Mouse (Mus musculus) C2C12 (cell line): ENCODE results near the gene Olfr65.

Experiments used
- CTCF ChIP-seq: IDR thresholded peaks from one replicate; pipeline ENCODE4 v1.5.1; 2011; ENCODE audit not compliant: control insufficient read depth, insufficient read depth, insufficient read length
- FOSL1 ChIP-seq: IDR thresholded peaks from one replicate; pipeline ENCODE4 v1.8.0; 2011; ENCODE audit warnings: mild to moderate bottlenecking, low read length; ENCODE audit not compliant: poor library complexity, insufficient read depth, severe bottlenecking
- MYOD1 ChIP-seq: IDR thresholded peaks from one replicate; pipeline ENCODE4 v1.6.1; 2011; ENCODE audit warnings: low read depth; ENCODE audit not compliant: control insufficient read depth, insufficient read length

DNA sequence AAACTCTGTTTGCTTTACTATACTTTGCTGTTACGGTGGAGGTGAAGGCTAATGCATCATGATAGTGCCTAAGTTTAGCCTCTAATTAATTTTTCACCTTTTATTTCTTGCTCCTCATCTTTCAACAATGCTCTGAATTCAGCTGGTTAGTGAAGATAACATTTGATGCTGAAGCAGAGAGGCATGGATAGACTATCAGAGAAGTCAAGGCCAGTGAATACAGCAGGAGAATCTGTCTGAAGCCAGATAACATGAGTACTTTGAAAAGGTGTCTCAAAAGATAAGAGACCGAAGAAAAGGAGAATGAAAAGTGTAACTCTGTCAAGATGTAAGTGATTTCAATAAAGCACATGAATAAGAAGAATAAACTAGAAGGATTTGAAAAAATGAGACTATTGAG, 26.2 kb upstream of the Olfr65 start:
- TF ChIP-seq CTCF (no peak), FOSL1 (no peak), MYOD1 (no peak)
